Mouse (Mus musculus): Measurements from ENCODE around the gene Nmnat2. TPM values are rescaled to one million over a fixed set of nuclear protein-coding genes. Genes with fewer than 3 reads are reported as not detected.
A peak's percentile ranks its signal among the peaks of the same experiment; 100 is the strongest.

The Nmnat2 gene
- total RNA-seq, 1 experiment from 2014 or later, result 1.2 TPM

DNA sequence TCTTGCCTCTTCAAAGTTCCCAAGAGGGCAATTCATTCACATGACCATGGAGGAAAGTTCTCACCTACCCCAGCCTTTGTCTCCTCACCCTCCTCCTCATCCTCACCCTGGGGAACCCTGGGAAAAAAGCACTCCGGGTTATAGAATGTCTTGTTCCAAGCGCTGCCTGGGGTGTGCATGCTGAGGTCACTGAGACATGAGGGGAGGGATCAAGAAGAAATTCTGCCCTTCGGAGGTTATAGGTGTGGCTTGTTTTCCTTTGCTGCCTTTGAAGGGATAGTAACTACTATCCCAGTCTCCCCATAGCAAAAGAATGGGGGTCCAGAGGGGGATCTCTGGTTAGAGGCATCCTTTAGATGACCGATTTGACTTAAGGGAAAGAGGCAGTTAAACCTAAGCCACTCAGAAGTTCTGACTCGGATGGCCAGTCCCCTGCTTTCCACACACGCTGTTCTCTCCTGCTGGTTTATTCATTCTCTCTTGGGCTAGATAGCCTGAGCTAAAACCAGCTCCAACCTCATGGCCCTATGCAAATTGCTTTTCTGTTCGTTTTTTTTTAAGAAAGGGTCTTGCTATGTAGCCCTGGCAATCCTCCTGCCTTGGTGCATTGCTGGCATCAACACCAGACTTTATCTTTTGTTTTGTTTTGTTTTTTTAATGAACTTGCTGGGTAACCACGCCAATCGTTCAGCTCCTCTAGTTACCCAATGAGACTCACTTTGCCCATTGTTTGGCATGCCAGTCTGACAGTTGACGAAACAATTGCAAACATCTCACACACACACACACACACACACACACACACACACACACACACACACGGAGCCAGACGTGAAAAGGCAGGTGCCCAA, 139.7 kb downstream of the Nmnat2 start:
- no peak for DNase-seq

DNA sequence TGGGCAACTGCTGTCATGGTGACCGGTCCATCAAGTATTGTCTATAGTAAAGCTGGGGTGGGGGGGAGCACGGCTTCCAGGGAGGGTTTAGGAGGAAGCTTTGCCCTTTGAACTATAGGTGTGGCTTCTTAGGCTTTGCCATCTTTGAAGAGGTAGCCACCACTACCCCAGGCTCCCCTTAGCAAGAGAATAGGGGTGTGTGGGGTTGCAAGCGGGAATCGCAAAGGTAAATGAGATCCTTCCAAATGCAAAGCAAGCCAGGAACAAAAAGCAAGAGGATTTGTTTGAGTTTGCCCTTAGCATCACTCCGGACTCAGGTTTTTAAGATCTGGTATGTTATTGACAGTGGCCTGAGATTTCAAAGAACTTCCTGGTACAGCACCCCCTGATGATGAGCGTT, 140.5 kb downstream of the Nmnat2 start:
- DNase-seq, result no peak

DNA sequence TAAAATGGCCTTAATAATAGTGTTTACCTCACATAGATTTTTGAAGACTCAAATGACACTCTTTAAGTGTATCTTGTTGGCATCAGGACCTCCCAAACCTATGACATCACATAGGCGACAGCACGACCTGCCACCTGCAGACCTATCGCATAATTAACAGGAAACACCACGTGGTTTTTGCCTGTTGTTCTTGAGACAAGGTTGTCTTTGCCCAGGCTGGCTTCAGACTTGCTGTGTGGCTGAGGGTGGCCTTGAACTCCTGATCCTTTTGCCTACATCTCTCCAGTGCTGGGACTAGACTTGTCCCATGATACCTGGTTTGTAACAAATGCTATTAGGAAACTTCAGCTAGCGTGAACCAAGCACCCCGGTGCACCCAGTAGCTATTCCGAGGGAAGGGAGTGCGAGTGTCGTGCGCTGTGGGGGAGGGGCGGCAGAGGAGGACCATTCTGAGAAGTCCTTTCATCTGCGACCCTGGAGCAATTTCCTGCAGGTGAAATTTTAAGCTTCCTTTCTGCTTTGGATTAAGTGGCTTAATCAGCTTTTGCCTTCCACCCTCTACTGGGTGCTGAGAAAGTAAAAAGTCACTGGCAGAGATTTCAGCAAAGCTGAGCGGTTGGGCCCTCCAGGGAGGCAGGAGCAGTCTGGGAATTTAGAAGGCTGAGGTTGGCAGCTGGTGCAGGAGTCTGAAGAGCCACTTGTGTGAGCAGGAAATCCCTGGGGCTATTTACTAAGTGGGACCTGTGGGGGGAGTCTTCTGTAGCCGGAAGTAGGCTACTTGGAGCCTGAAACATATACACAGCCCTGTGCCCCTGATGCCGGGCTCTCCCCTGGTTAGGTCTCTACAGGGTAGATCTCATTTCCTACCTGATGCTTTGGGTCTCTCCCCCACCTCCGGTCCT, 141.3 kb downstream of the Nmnat2 start:
- no peak for DNase-seq

- DNase-seq, result no peak
Measured at GRCm38 (mm10) chr1:153097017-153097675, 142.4 kb downstream of the Nmnat2 start.

- no peak for DNase-seq
Measured at GRCm38 (mm10) chr1:153098586-153098985, 143.8 kb downstream of the Nmnat2 start.

- no peak for DNase-seq
Measured at GRCm38 (mm10) chr1:153100912-153101311, 146.1 kb downstream of the Nmnat2 start.

DNA sequence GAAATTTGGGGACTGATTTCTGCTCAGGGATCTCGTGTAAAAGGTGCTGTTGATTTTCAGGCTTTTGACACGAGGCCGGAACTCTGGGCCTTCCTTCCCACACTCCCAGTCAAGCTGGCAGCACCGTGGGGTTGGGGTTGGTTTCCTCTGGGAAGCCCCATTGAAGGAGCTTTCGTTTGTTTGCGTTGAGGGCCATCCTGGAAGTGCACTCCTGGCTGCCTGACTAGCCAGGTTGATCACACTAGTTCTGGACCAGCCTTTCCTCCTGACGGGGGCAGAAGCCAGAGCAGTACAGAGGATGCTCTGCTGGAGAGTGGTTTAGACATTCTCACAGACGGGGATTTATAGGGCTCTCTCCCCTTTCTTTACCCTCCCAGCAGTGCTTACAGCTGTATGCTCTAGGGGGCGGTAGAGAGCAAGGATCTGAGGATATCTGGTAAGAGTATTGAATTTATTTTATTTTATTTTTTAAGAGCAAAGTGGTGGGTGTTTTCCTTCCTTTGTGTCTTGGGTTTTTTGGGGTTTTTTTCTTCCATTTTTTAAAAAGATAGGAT, 146.6 kb downstream of the Nmnat2 start:
- DNase-seq, result peak; percentile 44

DNA sequence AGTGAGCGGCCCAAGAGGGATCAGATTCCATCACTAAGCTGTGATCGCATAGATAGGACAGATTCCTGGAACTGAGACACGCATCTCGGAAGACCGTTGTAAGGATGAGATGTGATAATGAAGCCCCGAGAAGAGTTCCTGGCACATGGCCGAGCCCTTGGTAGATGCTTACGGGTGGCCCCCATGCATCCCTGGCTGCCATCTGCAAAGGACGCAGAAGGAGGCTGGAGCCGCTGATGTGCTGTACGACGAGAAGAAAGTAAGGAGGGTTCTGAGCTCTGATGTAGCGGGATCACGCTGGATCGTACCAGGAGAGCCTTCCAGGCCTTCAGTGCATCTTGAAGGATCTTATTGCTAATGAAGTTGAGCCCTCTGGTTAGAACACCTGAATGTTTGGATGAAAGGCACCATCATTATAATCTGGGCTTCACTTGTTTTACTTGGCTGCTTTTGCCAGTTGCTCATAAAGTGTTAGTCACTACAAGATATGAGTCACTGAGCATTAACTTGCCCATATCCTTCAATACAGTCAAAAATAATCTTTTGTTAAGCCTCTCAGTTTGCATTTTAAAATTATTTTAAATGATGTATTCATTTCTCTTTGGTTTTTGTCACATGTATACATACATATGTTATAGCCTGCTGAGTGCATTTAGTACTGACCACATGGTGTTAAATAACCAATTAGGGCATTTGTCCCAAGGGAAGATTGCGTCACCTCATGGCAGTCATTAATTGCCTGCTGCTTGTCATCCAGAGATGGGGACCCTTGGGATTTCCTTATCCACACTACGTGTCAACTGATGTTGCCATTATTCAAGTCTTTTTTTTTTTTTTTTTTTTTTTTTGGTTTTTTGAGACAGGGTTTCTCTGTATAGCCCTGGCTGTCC, 147.7 kb downstream of the Nmnat2 start:
- no peak for DNase-seq

GRCm38 (mm10) chr1:153103186-153103554, 148.4 kb downstream of the Nmnat2 start:
- no peak for DNase-seq

DNA sequence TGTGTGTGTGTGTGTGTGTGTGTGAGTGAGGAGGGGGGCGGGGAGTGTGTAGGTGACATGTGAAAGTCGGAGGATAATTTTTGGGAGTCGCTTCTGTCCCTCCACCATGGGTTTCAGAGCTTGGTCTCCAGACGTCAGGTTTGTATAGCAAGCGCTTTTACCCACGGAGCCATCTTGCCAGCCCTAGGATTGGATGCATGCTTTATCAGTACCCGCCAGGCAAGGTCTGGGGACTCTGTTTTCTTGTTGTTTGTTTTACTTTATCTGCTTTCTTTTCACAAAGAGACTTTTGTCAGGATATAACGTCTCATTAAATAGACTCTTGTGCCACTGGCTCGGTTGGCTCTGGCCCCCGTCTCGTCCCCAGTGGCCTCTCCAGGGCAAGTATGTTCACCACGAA, 150.0 kb downstream of the Nmnat2 start:
- no peak for DNase-seq

DNA sequence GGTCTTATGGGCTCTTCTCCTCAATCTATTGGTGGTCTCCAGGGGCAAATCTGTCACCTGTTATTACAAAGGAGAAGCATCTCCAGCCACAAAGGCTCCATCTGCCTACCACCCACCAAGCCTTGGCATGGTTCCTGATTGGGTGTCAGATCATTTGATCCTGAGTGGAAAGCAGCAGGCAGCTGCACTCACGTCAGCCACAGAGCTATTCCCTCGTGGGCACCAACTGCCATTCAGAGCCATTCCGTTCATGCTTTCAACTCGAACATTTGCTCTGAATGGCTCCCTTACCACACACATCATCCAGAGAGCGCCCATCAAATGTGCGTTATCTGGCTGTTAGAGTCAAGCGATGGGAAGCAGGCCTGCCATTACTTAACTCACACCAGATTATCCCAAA, 153.1 kb downstream of the Nmnat2 start:
- no peak for DNase-seq

GRCm38 (mm10) chr1:153109346-153109745, 154.6 kb downstream of the Nmnat2 start:
- DNase-seq, result no peak

GRCm38 (mm10) chr1:153109836-153110235, 155.0 kb downstream of the Nmnat2 start:
- no peak for DNase-seq

DNA sequence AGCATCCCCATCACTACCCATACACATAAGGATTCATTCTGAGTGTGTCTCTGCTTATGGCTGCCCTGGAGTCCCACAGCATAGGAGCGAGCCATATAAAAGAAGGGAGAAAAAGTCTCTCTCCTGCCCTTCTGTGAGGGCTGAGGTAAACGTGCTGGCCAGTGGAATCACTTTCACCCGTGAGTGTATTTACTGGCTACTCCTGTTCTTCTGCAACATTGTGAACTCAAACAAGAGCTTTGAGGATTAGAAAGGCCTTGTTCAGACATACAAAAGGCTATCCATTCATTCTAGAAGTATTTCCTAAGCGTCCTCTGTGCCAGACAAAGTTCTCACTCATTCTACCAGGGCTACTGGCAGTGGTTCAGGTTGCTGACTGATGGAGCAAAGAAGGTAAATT, 156.8 kb downstream of the Nmnat2 start:
- DNase-seq, result no peak

DNA sequence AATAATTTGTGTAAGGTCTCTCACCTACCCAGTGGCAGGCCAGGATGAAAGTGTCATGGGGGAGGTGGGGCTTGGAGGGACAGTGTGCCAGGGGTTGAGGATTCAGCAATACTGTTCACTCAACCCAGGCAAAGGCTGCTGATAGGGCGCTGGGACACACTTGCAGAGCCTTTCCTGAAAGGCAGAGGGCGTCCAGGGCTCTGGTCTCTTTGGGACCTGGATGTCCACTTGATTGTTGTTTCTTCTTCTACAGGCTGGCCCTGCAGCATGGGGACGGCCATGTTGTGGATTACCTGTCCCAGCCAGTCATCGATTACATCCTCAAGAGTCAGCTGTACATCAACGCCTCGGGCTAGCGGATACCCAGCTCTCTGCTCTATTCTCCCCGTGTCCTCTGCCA, 160.5 kb downstream of the Nmnat2 start:
- no peak for DNase-seq

DNA sequence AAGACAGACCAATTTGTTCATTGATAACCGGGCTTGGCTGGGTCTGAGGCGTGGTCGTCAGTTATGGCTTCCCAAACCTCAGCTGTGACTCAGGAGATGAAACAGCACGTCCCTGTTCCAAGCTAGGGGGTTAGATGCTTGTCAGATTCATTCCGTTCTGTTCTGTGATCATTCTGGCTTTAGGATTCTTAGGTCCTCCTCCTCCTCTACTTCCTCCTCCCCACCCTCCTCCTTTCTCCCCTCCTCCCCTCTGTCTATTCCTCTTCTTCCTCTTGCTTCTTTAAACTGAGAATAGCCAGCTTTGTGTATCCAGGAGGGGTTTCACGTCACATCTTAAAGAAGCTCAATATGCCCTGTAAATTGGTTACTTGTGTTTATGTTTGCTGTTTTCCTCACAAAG, 165.8 kb downstream of the Nmnat2 start:
- DNase-seq, result no peak

DNA sequence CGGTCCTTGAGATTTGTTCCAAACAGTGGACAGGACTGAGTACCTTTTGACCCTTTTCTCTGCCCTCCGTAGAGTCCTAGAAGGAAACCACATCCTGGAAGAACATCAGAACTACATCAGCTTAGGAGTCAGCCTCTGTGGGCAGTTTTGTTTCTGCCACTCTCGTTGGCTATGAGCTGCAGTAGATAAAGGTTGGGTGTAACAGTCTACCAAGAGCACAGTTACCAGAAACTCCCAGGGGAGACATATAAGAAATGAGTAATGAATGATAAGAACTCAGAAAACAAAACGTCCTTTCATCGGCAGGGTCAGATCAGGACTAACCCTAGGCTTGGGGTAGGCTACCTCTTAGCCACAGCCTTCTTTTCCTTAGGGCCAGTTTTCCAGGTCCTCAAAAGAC, 166.5 kb downstream of the Nmnat2 start:
- DNase-seq, result no peak

- DNase-seq, result peak; percentile 27
Measured at GRCm38 (mm10) chr1:153122764-153123163, 168.0 kb downstream of the Nmnat2 start.

DNA sequence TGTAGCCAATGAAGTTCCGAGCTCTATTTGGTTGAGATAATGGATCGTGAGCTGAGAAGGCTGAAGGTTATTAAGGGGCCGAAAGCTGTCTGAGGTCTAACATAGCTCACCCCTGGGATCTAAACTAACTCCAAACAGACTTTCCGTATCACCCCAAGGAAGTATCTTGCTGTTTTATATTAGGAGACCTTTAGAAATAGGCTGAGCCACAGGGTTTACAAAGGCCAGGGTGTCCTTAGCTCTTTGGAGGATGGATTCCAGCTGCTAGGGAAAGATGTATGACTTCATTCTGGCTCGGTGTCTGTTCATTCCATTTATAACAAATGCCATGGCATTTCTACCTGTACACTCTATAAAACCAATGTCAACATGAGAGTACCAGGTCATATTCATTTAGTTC, 169.7 kb downstream of the Nmnat2 start:
- DNase-seq, result no peak

- no peak for DNase-seq
Measured at GRCm38 (mm10) chr1:153125287-153126275, 170.8 kb downstream of the Nmnat2 start.
